Mouse (Mus musculus): ENCODE results near the gene Shisa9.

Shisa9 gene

DNA sequence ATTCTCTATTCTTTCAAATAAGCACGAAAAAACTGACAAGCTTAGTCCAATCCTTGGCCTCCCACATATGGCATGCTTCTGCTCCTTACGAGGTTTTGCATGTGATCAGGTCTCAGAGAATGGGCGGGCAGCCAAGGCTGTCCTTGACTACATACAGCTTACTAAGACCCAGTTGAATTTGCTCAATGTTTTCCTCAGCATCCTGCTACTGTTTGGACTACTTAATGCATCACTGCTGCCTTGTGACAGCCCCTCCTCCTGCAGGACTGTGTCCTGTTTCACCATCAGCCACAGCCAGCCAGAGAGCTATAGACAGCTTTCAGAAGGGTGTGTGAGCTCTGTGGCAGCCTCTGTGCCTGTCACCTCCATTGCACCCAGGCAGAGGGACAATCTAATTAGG is 92.4 kb downstream of the Shisa9 start:
- DNase-seq: no peak

DNA sequence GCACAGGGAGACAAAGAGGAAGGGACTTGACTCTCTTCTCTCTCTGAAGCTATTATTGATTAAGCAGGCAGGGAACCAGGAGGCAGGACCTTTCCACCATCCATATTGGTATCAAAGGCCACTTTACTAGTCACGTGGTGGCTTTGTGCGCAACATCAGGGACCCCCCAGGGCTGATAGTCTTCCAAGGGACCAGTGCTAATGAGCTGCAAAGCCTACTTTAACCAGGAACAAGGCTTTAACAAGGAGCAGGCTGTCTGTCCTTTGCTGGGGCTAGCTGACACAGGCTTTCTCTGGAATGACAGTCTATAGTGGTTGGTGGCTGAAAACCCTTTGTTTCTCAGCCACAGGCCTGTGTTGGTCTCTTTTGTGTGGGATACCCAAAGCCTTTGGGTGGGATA is 92.8 kb downstream of the Shisa9 start:
- no peak for DNase-seq

DNA sequence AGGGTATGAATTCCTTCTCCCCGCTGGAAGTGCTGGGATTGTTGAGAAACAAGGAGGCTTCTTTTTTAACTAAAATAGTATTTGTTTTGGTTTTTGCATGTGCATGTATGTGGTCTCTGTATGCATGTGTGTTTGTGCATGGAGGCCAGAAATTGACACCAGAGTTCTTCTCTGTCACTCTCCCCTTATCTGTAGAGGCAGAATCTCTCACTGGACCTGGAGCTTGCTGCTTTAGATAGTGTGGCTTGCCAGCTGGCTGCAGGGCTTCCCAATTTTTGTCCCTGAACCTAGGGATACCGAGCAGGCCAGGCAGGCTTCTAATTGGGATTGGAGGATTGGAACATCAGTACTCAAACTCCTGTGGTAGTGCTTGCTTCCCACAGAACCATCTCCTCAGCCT is 99.2 kb downstream of the Shisa9 start:
- DNase-seq: no peak

DNA sequence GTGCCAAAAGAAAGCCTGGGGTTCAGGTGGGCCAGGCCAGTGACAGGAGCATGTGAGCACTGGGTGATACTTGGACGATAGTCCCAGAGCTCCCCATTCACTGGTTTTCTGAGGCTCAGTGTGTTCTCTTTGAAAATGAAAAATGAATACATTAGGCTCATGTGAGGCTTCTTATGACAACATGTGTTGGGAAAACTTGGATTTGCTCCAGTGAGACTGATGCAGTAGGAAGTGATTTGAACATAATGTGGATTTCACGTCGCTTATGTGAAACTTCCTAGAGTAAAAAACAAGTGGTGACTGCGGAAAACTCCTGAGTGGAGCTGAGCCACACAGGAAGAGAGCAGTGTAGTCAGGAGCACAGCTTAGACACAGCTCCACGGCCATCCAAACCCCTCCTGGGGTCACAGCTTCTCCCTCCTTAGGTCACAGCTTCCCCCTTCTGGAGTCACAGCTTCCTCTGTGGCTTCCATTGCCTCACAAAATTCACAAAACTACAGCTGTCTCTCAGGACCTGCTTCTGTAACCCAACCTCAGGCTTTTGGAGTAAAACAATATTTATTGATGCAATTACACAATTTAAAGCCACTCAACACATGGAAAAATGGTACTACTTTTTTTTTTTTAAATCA is 106.8 kb downstream of the Shisa9 start:
- no peak for DNase-seq

DNA sequence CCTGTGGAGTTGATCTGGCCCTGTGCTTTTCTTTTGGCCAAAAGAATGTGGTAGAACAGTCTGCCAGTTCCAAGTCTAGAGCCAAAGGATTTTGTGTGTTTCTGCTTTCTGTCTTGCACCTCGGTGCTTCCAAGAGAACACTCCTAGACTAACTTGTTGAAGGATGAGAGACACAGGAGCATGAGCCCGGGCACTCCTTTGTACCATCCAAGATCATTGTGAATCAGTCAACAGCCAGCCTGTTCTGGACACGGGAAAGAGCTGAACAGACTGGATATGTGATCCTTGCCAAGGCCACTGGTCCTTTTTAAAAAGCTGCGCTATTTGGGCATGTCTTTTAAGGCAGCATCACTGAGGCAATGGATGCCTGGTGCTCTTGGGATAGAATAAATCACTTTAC is 109.3 kb downstream of the Shisa9 start:
- no peak for DNase-seq

DNA sequence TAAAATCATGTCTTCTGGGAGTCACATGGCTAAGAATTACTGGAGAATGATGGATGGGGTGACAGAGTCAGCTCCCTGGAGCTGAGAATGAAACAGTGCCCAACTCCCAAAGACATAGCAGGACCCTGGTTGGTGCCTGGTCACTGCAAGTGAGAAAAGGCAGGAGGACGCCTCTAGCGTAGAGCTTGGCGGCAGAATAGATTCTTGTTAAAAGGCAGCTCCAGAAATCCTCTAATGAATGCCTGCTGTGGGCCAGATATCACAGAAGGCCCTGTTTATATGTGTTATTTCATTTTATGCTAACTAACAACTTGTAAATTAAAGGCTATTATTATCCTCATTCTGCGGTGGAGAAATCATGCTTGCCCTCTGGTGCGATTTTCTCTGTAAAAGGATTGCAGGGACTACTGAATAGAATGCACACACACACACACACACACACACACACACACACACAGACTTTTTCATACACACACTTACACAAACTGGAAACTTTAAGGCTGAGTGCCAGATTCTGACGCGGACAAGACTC is 110.9 kb downstream of the Shisa9 start:
- DNase-seq: no peak

DNA sequence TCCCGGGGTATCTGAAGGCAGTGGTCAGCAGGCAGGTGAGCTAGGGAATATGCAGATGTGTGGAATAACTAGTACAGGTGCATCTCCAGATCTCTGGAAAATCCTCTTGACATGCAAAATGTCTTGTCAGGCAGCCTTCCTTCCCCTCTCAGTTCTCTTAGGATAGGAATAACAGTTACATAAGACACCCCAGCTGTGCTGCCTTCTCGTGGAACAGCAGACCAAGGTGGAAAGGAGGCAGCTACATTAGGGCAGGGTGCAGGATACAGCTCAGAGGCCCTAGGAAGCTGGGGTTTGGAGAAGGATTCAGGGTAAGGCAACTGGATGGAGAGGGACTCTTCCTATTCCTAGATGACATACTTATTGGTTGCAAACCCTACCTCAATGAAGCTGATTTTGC is 111.5 kb downstream of the Shisa9 start:
- no peak for DNase-seq

DNA sequence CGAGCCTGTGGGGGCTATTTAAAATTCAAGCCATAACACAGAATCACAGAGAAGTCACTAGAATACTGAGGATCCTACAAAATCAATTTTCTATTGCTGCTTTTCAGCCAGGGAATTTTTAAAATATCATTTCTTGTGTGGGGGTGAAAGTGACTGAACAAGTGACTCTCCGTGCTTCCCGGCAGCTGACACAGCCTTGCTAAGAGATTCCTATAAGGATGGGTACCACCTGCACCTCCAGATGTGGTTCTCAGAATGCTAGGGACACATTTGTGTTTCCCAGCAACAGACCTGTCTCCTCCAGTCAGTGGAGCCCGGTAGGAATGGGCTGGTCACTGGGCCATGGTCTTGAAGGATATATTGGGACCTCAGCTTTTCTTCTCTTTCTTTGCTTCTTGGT is 124.5 kb downstream of the Shisa9 start:
- no peak for DNase-seq

DNA sequence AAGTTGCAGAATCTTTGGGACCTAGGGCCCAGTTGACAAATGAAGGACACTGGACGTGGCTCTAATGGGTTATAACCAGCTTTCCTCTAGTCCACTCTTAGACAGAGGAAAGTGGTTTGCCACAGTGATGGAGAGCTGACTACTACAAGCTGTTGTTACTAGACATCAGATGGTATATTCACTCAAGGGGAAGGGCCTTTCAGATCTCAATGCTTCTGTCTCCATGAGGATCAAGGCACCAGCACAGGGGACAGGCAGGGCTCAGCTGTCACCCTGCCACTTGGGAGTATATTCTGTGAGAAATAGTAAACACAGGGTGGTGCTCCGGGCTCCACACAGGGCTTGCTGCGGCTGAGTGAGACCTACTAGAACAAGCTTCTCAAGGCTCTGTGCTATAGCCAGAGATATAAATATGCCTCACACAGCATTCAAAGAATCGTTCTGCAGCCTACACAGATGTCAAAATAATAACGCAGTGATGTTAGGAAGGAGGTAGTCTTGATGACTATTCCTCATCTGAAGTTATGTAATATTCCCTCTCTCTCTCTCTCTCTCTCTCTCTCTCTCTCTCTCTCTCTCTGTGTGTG is 127.0 kb downstream of the Shisa9 start:
- DNase-seq: no peak

DNA sequence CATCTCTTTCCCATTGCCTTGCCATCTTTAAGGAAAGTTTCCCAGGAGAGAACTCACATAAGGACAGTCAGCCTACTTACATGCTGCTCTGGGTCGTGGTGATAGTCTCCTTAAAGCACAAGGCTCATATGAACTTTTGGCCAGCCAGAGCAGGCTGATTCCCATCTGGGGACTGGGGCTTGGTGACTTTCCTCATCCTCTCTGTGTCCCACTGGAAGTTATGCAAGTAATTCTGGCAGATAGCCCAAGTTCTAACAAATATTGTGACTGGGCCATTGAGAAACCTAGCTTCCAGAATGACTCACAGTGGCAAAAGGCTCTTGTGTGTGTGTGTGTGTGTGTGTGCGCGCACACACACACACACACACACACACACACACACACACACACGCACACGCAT is 130.5 kb downstream of the Shisa9 start:
- no peak for DNase-seq

DNA sequence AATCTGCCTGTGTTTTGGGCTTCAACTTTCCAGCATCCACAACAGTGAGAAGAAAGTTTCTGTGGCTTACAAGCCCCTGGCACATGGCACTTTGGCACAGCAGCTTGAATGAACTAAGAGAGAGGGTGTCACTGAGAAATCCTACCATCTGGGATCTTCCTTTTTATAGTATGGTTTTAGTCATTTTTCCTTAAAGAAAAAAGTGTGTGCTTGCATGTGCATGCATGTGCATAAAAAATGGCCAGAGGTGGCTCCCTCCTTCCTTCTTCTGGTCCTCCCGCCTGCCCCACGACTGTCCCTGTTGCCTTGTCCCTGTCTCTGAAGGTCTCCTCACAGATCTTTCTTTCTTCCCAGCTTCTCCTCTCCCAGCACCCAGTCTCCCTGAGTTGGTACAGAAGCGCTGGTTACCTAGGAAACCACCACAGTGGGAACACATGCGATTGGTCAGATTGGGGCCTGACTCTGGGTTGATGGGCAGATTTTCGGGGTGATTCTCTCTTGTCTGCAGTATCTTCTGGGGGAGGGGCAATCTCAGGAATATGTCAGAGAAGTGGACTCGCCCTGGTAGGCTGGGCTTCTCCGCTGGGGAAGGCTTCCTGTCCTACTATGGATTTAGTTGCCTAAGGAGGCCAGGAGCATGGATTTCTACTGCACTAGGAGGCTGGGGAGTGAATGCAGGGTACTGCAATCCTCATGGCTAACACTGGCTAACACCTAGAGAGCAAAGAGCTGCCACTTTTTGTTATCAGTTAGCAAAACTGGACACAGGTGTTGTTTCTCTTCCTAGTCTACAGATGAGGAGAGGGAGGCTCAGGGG is 131.3 kb downstream of the Shisa9 start:
- no peak for DNase-seq

DNA sequence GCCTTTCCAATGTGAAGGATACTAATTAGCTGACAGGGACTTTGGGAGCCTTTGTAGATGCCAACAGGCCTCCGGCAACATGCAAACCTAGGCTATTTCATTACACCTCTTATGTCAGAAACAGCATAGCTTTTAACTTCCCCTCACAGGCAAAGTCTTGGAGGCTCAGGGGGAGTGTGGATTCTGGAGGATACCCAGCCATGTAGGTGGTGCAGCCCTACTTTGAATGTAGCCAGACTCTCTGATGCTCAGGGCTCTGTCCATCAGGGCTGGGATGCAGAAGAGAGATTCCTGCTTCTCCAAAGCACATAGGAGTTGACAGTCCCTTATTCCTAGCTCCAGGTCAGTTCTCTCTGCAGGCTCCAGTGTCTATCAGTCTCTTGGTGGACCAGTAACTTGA is 133.0 kb downstream of the Shisa9 start:
- no peak for DNase-seq

DNA sequence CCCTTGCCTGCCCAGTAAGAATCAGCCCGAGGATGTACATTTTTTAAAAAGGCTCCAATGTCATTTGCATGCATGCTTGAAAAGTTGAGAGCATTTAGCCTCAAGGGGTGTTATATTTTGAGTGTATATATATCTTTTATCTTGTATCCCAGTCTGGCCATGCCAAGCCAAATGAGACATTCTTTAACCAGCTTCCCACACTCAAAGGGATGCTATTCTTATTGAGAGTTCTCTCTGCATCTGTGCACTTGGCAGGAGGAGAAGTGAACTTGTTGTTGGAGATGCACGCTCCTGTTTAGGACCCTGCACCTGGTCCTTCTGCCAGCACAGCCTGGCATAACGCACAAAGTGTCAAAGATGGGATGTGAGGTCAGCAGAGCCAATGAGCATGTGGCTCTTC is 135.6 kb downstream of the Shisa9 start:
- no peak for DNase-seq

DNA sequence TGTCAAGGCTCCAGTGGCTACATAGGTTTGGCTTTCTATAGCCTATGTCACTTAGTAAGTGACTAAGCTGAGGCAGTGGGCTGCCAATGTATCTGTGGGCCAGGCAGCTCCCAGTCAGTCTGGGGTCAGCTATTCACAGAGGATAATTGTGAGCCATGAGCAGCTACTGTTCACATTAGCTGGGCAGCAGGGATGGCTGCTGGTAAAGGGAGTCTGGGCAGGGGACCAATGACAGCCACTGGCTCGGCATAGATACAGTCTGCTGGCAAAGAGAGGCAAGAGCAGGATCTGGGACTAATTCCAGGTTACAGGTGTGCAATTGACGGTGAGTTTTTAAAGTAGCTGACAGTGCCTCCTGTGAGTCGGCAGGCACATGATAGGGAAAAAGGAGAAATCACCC is 145.9 kb downstream of the Shisa9 start:
- no peak for DNase-seq

DNA sequence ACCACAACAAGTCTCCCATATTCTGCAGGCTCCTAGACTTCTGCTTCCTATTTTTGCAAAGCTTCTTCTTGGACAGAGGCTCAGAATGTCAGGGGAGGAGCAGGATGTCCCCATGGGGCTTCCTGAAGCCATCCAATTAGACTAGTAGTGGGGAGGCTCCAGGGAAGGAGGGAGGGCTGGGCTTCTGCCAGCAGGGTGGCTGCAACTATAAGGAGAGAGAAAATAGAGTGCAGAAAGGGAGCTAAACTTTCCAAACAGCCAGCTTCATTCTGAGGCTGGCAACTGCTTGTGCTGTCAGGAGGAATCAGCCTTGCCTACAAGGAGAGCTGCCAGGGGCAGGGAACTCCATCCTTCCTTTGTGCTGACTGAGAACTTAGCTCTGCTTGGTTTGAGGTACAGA is 162.8 kb downstream of the Shisa9 start:
- no peak for DNase-seq

DNA sequence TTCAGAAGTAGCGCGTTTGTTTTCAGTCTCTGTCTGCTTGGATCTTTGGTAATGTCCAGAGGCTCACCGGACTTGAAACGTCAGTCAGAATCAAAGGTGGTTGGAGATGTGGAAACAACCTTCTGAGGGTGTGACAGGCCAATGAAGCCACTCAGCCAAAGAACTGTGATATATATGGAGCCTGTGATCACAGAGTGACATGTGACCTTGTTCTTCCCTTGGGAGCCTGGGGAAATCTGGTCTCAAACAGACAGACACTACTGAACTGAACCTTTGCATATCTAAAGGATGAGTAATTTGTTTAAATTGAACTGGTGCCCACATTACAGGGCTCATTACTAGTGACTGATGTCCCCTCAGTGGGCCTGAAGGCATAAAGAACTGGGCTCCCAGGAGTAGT is 168.1 kb downstream of the Shisa9 start:
- DNase-seq: no peak

DNA sequence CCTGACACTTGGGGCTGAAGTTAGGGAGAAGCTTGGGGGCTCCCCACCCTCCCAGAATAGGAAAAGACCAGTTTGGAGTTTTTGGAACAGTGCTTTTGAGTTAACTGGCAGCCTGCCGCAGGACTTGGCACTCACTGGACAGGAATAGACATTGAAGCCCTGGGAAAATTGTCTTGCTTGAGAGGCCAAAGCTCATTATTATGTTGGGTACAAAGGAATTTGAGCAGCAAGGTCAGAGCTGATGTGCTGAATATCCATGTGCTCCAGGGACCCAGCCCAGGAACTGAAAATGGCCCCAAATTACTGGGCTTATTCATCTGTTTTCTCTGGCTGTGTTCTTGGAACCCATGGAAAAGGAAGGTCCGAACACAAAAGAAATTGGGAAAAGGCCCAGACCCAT is 170.6 kb downstream of the Shisa9 start:
- no peak for DNase-seq

DNA sequence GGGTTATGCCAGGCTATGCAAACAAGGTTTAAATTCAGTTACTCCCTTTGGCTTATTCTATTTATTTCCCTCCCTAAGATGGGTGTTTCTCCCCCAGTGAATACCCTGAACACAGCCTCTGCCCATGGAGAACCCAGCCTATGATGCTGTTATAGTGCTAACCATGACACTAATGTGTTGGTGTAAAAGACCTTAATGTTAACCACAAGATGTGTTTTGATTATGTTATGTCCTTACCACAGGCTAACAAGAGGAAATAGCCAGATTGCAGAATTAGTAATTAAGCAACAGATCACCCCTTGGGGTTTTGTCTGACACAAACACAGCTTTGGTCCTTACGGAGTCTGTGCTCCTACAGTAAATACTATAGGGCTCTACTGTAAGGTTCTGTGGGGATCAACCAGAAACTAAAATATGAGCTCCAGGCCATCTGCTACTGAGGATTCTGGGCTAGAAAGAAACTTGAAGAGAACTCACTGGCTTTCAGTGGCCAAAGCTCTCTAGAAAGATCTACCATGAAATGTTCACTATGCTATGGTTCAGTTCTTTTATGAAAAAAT is 189.6 kb downstream of the Shisa9 start:
- DNase-seq: no peak

DNA sequence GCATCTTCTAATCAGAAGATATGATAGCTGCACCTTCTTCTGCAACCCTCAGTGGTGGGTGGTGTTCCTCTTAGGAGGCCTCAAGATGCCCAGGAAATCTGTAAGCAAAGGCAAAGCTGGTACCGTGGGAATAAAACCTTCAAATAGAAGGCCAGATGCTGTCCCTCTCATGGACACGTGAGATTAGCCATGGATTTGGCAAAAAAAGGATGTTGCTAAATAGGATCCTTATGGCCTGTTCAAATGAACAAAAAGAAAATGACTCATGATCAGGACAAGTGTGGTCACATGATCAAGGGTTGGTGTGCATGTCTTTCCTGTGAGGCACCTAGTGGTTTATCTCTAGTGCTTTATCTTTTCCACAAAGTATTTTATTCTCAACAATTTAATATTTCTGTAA is 194.1 kb downstream of the Shisa9 start:
- DNase-seq: no peak

DNA sequence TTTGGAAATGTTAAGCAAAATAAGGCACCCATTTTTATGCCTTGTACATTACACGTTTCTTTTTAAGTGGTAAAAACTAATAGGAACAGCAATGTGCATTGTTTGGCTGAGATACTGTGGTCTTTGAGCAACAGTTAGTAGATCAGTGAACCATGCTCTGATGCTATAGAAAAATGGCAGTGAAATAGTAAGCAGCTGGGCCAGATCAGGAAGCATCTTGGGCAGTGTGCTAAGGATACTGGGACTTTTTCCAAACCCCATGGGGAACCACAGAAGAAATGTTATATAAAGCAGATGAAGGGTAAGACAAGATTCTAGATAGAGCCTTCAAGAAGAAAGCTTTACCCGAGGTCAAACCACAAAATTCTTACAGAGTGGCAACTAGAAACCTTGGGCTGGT is 205.8 kb downstream of the Shisa9 start:
- DNase-seq: no peak

DNA sequence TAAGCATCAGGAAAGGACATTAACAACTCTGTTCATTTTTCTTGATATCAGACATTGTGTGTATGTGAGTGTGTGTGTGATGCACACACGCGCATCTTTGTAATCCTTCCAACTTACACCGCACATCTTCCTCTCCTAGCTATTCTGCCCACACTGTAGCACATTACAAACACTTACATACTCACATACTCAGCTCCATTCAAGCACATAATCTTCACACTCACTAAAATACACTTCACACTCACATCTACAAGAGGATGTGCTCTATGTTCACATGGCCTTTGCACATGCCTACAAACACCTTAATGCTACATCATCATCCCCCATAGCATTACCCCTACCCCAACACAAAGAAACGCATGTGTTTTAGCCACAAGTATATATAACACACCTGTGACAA is 212.9 kb downstream of the Shisa9 start:
- no peak for DNase-seq

DNA sequence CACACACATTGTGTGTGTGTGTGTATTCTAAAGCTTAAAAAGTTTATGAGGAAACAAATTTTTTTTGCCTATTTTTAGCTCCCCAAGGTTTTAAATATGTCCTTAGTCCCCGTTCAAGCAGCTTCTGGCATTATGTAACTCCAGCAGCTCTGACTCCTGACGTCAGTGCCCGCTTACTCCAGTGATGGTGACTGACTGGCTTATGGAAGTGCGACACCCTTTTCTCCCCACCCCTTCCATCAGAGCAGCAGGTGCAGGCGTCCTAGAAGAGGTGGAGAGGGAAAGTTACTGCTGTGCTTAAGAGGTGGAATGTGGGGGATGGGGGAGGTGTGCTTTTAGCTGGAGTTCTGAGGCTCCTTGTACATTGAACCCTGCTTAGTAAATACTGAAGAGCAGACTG is 213.7 kb downstream of the Shisa9 start:
- DNase-seq: no peak

DNA sequence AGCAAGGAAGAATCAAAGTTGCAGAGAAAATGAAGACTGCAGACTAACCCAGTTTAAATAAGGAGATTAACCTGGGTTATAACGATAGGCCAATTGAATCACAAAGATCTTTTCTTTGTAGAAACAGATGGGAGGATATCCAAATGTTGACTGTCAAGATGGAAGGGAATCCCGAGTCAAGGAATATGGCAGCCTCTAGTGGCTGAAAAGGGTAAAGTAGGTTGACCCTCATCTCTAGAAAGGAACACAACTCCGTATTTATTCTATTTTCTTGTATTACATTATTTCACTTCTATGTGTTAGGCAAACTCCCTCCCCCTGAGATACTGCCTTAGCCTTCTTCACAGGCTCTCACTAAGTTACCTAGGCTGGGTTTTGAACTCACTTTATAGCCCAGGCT is 217.3 kb downstream of the Shisa9 start:
- no peak for DNase-seq

DNA sequence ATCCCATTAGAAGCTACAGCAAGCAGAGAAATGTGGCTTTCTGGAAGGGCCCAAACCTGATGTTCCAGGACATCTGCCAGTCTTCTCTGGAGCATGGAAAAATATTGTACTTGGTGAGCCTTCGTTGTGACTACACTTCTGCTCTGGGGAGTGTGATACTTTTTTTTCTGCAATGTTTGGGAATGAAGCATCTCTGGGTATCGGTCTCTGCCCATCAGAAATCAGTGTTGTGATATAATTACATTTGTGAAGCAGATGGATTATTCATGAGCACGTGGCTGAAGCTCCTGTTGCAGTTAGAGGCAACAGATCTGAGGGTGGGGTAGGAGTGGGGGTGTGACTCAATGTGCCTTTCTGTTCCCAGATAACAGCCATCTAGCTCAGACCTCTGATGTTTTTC is 218.2 kb downstream of the Shisa9 start:
- no peak for DNase-seq

All from B cell, adult 2 months (primary cell).